Mouse (Mus musculus) c-Kit-negative CD71-positive TER-119-positive erythroid progenitor cells, embryonic 14.5 days (primary cell): ENCODE measurements around the gene Tbc1d1.

Source experiments
- DNase-seq: peaks from one replicate; pipeline ENCODE4 v3.0.0-alpha.2; 2013; ENCODE audit warnings: low read depth, low spot score

Tbc1d1 gene

DNA sequence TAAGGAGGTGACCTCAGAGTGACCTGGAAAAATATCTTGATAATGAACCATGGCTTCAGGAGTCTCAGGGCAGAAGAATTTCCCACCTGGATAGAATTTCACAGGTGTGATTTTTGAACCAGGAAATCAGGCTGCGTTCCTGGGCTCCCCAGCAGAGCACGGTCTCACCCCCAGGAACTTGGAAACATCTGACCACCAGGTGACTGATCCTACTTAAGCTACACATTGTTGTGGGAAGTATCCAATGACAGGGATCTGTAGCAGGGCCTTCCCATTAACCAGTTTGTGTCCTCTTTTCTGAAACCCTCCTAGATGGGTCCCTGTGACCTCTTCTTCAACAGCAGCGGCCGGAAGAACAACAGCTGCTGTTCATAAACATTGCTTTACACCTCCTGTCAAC lies 227.1 kb downstream of the Tbc1d1 start:
- DNase-seq, result no peak

DNA sequence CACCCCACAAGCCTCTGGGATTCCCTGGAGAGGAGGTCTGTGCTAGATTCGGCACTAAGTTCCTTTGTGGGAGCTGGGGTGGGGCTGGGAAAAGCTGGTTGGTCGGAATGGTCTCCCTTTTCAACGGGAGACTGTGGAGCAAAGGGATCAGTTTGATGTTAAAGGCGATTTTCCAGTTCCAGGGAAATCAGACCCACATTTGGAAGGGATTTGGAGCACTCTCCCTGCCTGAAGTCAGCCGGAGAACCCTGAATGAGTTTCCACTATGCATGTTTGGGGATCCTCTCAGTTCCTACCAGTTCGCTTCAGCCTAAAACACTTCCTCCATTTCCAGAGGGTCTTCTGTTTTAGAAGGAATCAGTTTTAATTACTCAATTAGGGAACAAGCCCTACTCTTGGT lies 228.4 kb downstream of the Tbc1d1 start:
- DNase-seq, result no peak

DNA sequence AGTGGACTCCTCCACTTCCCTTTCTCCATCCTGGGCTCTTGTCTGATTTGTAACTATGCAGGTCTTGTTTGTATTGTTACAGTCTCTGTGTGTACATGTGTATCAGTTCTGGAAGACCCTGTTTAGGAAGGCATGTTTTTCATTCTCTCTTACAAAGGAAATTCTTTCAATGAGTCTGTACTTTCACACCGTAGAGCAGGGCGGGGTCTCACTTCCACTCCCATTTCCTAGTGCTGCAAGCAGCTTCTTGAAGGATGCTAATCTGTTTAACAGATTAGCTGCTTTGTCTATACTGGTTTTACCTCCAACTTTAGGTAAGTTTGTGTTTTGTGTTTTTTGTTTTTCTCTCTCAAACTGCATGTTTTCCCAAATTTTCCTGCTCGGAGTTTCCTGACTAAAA lies 230.9 kb downstream of the Tbc1d1 start:
- no peak for DNase-seq

DNA sequence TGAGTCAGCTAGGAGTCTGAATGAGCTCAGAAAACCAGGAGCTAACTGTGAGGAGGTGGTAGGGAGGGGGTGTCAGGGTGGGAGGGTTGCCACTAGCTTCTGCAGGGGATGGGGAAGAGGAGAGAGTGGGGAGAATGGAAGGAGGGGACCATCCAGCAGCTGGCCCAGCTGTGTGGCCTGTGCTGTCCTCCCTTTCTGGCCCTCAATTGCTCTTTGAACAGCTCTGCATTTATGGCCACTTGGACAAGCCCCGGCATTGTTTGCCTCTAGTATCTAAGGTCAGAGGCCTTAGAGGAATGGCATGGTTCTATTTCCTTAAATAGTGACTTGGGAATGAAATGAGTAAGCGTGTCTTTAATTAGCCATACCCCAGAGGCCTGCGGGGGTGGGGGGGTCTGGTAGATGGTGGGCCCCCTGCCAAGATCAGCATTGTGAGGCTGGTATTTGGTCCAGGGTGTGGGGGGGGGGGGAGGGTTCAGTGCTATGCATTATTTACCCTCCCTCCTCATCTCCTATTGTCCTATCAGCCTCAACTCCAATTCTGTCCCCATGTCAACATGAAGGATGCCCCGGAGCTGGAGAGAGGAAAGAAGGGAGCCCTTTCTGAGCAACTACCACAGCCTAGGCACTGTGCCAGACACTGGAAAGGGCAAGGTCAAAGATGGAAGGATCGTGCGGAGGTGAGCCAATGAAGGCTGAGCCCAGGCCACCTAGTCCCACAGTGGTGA lies 233.3 kb downstream of the Tbc1d1 start:
- DNase-seq, result no peak

DNA sequence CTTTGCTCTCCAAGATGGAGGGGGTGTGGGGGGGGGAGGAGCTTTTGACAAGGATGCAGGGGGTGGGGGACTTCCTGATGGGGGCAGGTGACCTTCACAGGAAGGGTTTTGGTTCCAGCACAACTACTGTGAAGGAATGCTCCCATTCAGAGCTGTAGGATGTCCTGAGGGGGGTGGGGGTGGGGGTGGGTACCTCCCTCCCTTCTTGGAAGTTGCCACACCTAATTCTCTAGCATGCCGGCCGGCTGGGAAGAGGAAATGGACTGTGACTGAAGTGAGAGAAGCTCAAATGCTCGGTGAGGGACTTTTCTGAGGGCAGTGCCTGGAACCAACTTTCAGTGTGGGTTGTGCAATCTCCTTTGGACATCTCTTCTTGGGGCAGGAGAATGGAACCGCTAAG lies 235.2 kb downstream of the Tbc1d1 start:
- no peak for DNase-seq

DNA sequence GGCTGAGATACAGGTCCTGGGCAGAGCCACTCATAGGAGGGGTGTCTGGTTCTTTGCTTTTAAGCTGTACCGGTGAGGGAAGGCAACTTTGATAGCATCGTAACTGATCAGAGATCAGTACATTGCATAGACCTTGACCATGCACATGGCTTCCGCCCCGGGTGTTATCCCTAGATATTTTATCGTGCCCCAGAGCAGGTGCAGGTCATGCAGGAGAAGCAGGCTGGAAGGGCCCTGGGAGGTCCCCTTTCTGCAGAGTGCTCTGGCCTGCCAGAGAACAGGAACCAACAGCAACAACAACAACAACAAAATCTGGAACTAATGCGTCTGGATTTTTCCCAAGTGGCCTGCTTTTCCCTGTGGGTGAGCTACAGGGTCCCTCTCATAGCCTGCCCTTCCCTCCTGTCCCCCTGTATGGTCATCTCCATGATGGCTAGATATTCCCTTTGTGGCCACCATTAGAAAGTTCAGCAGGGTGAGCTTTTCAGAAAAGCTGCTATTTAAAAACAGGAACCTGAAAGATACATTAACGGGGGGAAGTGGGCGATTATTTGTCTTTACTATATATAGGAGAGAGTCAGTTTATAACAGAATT lies 236.4 kb downstream of the Tbc1d1 start:
- no peak for DNase-seq

DNA sequence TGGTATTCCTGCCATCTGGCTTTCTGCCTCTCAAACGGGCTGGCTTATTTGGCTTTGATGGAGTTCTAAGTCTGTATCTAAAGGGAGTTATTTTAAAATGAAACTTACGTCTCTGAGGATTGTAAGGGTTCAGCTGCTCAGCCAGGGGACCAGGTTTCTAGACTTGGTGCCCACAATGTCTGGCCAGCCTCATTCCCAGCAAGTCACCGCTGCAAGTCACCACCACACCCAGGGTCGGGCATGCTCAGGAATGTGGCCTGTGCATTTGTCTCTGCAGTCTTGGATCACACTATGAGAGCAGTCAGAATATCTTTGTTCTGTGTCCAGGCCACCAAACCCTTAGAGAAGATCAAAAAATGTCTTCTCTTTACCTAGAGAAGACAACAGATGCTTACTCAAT lies 237.4 kb downstream of the Tbc1d1 start:
- DNase-seq, result no peak

DNA sequence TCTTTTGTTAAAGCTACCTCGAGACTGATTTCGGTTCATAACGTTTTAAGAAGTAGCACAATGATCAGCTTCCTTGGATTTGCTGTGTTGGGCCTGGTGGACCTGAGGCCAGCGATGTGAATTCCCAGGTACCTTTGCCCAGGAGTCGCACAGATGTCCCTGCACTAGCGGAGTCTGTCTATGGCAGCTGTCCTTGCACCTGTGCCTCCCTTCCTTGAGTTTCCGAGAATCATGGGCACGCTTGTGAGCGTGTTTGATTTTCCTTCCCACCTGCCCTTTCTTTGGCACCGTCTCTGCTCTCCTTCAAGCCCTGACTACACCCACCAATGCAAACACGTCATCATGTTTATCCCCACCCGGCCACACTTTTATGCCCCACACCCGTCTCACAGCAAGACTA lies 242.1 kb downstream of the Tbc1d1 start:
- no peak for DNase-seq

DNA sequence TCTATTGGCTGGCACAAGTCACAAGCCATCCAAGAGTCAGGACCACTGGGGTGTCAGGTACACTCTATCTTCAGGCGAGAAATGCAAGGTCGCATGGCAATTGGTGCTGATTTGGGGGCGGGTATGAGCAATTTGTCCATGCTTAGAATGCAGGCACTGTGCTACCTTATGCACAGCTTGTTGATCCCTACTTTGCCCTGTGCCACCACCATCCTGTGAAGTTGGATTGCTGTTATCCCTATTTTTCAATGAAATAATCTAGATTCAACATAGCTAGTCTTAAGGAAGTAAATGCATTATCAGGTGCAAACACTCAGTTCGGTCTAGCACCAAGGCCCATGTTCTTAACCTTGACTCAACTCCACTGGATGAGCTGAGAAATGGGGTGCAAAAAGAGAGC lies 244.6 kb downstream of the Tbc1d1 start:
- no peak for DNase-seq
